Mouse (Mus musculus): ENCODE data around the gene Zfp365. TPM values are rescaled to one million over a fixed set of nuclear protein-coding genes. Genes with fewer than 3 reads are reported as not detected.
A peak's percentile ranks its signal among the peaks of the same experiment; 100 is the strongest.

Gene Zfp365
- total RNA-seq, 4 experiments from 2014 or later: 214 to 255 (median 232) TPM

- DNase-seq (ENCODE audit: low spot score in 2 of 2): no peak
These were observed 6.4 kb downstream of the Zfp365 start for GRCm38 (mm10) chr10:67906063-67906462.

- peak in 1 of 2 experiments; percentile 62 for DNase-seq (ENCODE audit: low spot score in 2 of 2)
These were observed 9.1 kb downstream of the Zfp365 start for GRCm38 (mm10) chr10:67903387-67903786.

- DNase-seq (ENCODE audit: low spot score in 2 of 2): no peak
These were observed 11.3 kb downstream of the Zfp365 start for GRCm38 (mm10) chr10:67901179-67901578.

- DNase-seq (ENCODE audit: low spot score in 2 of 2): no peak
These were observed 13.3 kb downstream of the Zfp365 start for GRCm38 (mm10) chr10:67898949-67899675.

- no peak for DNase-seq (ENCODE audit: low spot score in 2 of 2)
These were observed 14.0 kb downstream of the Zfp365 start for GRCm38 (mm10) chr10:67898355-67898935.

- DNase-seq (ENCODE audit: low spot score in 2 of 2): no peak
These were observed 15.2 kb downstream of the Zfp365 start for GRCm38 (mm10) chr10:67897281-67897680.

- DNase-seq (ENCODE audit: low spot score in 2 of 2): no peak
These were observed 17.8 kb downstream of the Zfp365 start for GRCm38 (mm10) chr10:67894683-67895082.

- DNase-seq (ENCODE audit: low spot score in 2 of 2): no peak
These were observed 18.4 kb downstream of the Zfp365 start for GRCm38 (mm10) chr10:67894059-67894458.

- no peak for DNase-seq (ENCODE audit: low spot score in 2 of 2)
These were observed 19.2 kb downstream of the Zfp365 start for GRCm38 (mm10) chr10:67893226-67893625.

GRCm38 (mm10) chr10:67891126-67891525, 21.3 kb downstream of the Zfp365 start:
- no peak for DNase-seq (ENCODE audit: low spot score in 2 of 2)

- DNase-seq (ENCODE audit: low spot score in 2 of 2): no peak
These were observed 24.5 kb downstream of the Zfp365 start for GRCm38 (mm10) chr10:67887971-67888370.

GRCm38 (mm10) chr10:67880692-67881091, 31.8 kb downstream of the Zfp365 start:
- no peak for DNase-seq (ENCODE audit: low spot score in 2 of 2)

GRCm38 (mm10) chr10:67871811-67872210, 40.7 kb downstream of the Zfp365 start:
- DNase-seq (ENCODE audit: low spot score in 2 of 2): peak; percentile 52 to 81

GRCm38 (mm10) chr10:67868234-67868633, 44.2 kb downstream of the Zfp365 start:
- no peak for DNase-seq (ENCODE audit: low spot score in 2 of 2)

- no peak for DNase-seq (ENCODE audit: low spot score in 2 of 2)
These were observed 46.6 kb downstream of the Zfp365 start for GRCm38 (mm10) chr10:67865841-67866240.

GRCm38 (mm10) chr10:67865063-67865462, 47.4 kb downstream of the Zfp365 start:
- no peak for DNase-seq (ENCODE audit: low spot score in 2 of 2)

- no peak for DNase-seq (ENCODE audit: low spot score in 2 of 2)
These were observed 50.1 kb downstream of the Zfp365 start for GRCm38 (mm10) chr10:67862331-67862730.

GRCm38 (mm10) chr10:67858878-67859277, 53.6 kb downstream of the Zfp365 start:
- peak; percentile 62 to 86 for DNase-seq (ENCODE audit: low spot score in 2 of 2)

GRCm38 (mm10) chr10:67857561-67857906, 54.9 kb downstream of the Zfp365 start:
- DNase-seq (ENCODE audit: low spot score in 2 of 2): no peak

- DNase-seq (ENCODE audit: low spot score in 2 of 2): no peak
These were observed 55.5 kb downstream of the Zfp365 start for GRCm38 (mm10) chr10:67856791-67857560.

- DNase-seq (ENCODE audit: low spot score in 2 of 2): no peak
These were observed 56.7 kb downstream of the Zfp365 start for GRCm38 (mm10) chr10:67855760-67856159.

GRCm38 (mm10) chr10:67852411-67852810, 60.1 kb downstream of the Zfp365 start:
- DNase-seq (ENCODE audit: low spot score in 2 of 2): no peak
